Mouse (Mus musculus): ENCODE results near the gene Sec16a. TPM values are rescaled to one million over a fixed set of nuclear protein-coding genes. Genes with fewer than 3 reads are reported as not detected.
A peak's percentile ranks its signal among the peaks of the same experiment; 100 is the strongest.

Sec16a gene
- polyA plus RNA-seq, 1 experiment from 2014 or later, result 19.4 TPM

GRCm38 (mm10) chr2:26401023-26401422, 44.0 kb downstream of the Sec16a start:
- Histone ChIP-seq H3K27ac (replicated peaks in 1 of 2; ENCODE audit: control insufficient read depth in 1 of 2, insufficient read depth in 1 of 2, low read depth in 2 of 2, low read length in 2 of 2) (no peak overlapping the region), H3K4me1 (ENCODE audit: control insufficient read depth in 2 of 2, insufficient read depth in 2 of 2, low read length in 2 of 2) (peaks cover 0 to 4% of the 10 kb centered on the region in 2 experiments; a peak in 2 of 4 replicates), H3K9ac (ENCODE audit: low read length) (no peak overlapping the region), H3K4me2 (ENCODE audit: low read length) (no peak overlapping the region), H3K27me3 (ENCODE audit: control insufficient read depth, insufficient read depth, low read length) (no peaks in the 10 kb centered on the region), H3K9me3 (ENCODE audit: control insufficient read depth, low read length) (no peaks in the 10 kb centered on the region), H3K4me3 (ENCODE audit: control insufficient read depth in 1 of 2, insufficient read depth in 1 of 2, low read depth in 1 of 2, low read length in 2 of 2) (no peak overlapping the region), H3K36me3 (ENCODE audit: control insufficient read depth, insufficient read depth, low read length) (peaks cover 62% of the 10 kb centered on the region)
- whole genome bisulfite sequencing, result 85% methylated on average over 4 of the region's 4 CpGs
- ATAC-seq (ENCODE audit: insufficient number of reproducible peaks, insufficient read depth, low FRiP score, low read depth), result no peak

- ATAC-seq (ENCODE audit: insufficient number of reproducible peaks, insufficient read depth, low FRiP score, low read depth), result no peak
- 88% methylated on average over 5 of the region's 5 CpGs for WGBS
- no peak overlapping the region for H3K4me3 ChIP-seq (ENCODE audit: control insufficient read depth in 1 of 2, insufficient read depth in 1 of 2, low read depth in 1 of 2, low read length in 2 of 2)
- no peak overlapping the region for H3K27ac ChIP-seq (replicated peaks in 1 of 2; ENCODE audit: control insufficient read depth in 1 of 2, insufficient read depth in 1 of 2, low read depth in 2 of 2, low read length in 2 of 2)
- no peaks in the 10 kb centered on the region for H3K4me1 ChIP-seq (ENCODE audit: control insufficient read depth in 2 of 2, insufficient read depth in 2 of 2, low read length in 2 of 2)
- H3K27me3 ChIP-seq (ENCODE audit: control insufficient read depth, insufficient read depth, low read length), result no peaks in the 10 kb centered on the region
- H3K36me3 ChIP-seq (ENCODE audit: control insufficient read depth, insufficient read depth, low read length), result peaks cover 69% of the 10 kb centered on the region
- no peaks in the 10 kb centered on the region for H3K9me3 ChIP-seq (ENCODE audit: control insufficient read depth, low read length)
- H3K9ac ChIP-seq (ENCODE audit: low read length), result no peak overlapping the region
- no peak overlapping the region for H3K4me2 ChIP-seq (ENCODE audit: low read length)
Measured at GRCm38 (mm10) chr2:26400296-26400695, 44.7 kb downstream of the Sec16a start.

GRCm38 (mm10) chr2:26399647-26400046, 45.4 kb downstream of the Sec16a start:
- no peaks in the 10 kb centered on the region for H3K4me1 ChIP-seq (ENCODE audit: control insufficient read depth in 2 of 2, insufficient read depth in 2 of 2, low read length in 2 of 2)
- no peaks in the 10 kb centered on the region for H3K9me3 ChIP-seq (ENCODE audit: control insufficient read depth, low read length)
- WGBS, result 68% methylated on average over 5 of the region's 5 CpGs
- peaks cover 76% of the 10 kb centered on the region for H3K36me3 ChIP-seq (ENCODE audit: control insufficient read depth, insufficient read depth, low read length)
- H3K9ac ChIP-seq (ENCODE audit: low read length), result no peak overlapping the region
- no peak overlapping the region for H3K27ac ChIP-seq (replicated peaks in 1 of 2; ENCODE audit: control insufficient read depth in 1 of 2, insufficient read depth in 1 of 2, low read depth in 2 of 2, low read length in 2 of 2)
- H3K4me2 ChIP-seq (ENCODE audit: low read length), result no peak overlapping the region
- H3K27me3 ChIP-seq (ENCODE audit: control insufficient read depth, insufficient read depth, low read length), result no peaks in the 10 kb centered on the region
- H3K4me3 ChIP-seq (ENCODE audit: control insufficient read depth in 1 of 2, insufficient read depth in 1 of 2, low read depth in 1 of 2, low read length in 2 of 2), result no peak overlapping the region
- no peak for ATAC-seq (ENCODE audit: insufficient number of reproducible peaks, insufficient read depth, low FRiP score, low read depth)

GRCm38 (mm10) chr2:26398978-26399377, 46.0 kb downstream of the Sec16a start:
- no peak overlapping the region for H3K4me2 ChIP-seq (ENCODE audit: low read length)
- ATAC-seq (ENCODE audit: insufficient number of reproducible peaks, insufficient read depth, low FRiP score, low read depth), result no peak
- 81% methylated on average over 8 of the region's 8 CpGs for WGBS

GRCm38 (mm10) chr2:26391617-26392016, 53.4 kb downstream of the Sec16a start:
- H3K36me3 ChIP-seq (ENCODE audit: control insufficient read depth, insufficient read depth, low read length), result peaks cover 75% of the 10 kb centered on the region
- no peak for ATAC-seq (ENCODE audit: insufficient number of reproducible peaks, insufficient read depth, low FRiP score, low read depth)
- WGBS, result 89% methylated on average over 6 of the region's 6 CpGs
- H3K27me3 ChIP-seq (ENCODE audit: control insufficient read depth, insufficient read depth, low read length), result no peaks in the 10 kb centered on the region
- no peak overlapping the region for H3K9ac ChIP-seq (ENCODE audit: low read length)
- no peaks in the 10 kb centered on the region for H3K9me3 ChIP-seq (ENCODE audit: control insufficient read depth, low read length)
- no peak overlapping the region for H3K27ac ChIP-seq (replicated peaks in 1 of 2; ENCODE audit: control insufficient read depth in 1 of 2, insufficient read depth in 1 of 2, low read depth in 2 of 2, low read length in 2 of 2)
- H3K4me1 ChIP-seq (ENCODE audit: control insufficient read depth in 2 of 2, insufficient read depth in 2 of 2, low read length in 2 of 2), result peaks cover 5 to 15% of the 10 kb centered on the region in 2 experiments
- H3K4me3 ChIP-seq (ENCODE audit: control insufficient read depth in 1 of 2, insufficient read depth in 1 of 2, low read depth in 1 of 2, low read length in 2 of 2), result no peak overlapping the region
- no peak overlapping the region for H3K4me2 ChIP-seq (ENCODE audit: low read length)

More at GRCm38 (mm10) chr2:26398978-26399377, 46.0 kb downstream of the Sec16a start:
- no peak overlapping the region for H3K9ac ChIP-seq (ENCODE audit: low read length)
- no peak overlapping the region for H3K4me3 ChIP-seq (ENCODE audit: control insufficient read depth in 1 of 2, insufficient read depth in 1 of 2, low read depth in 1 of 2, low read length in 2 of 2)
- no peaks in the 10 kb centered on the region for H3K4me1 ChIP-seq (ENCODE audit: control insufficient read depth in 2 of 2, insufficient read depth in 2 of 2, low read length in 2 of 2)
- no peaks in the 10 kb centered on the region for H3K9me3 ChIP-seq (ENCODE audit: control insufficient read depth, low read length)
- H3K27me3 ChIP-seq (ENCODE audit: control insufficient read depth, insufficient read depth, low read length), result no peaks in the 10 kb centered on the region
- peaks cover 83% of the 10 kb centered on the region for H3K36me3 ChIP-seq (ENCODE audit: control insufficient read depth, insufficient read depth, low read length)
- no peak overlapping the region for H3K27ac ChIP-seq (replicated peaks in 1 of 2; ENCODE audit: control insufficient read depth in 1 of 2, insufficient read depth in 1 of 2, low read depth in 2 of 2, low read length in 2 of 2)

- H3K27ac ChIP-seq (replicated peaks in 1 of 2; ENCODE audit: control insufficient read depth in 1 of 2, insufficient read depth in 1 of 2, low read depth in 2 of 2, low read length in 2 of 2), result no peak overlapping the region
- 89% methylated on average over 3 of the region's 3 CpGs for WGBS
- peaks cover 75% of the 10 kb centered on the region for H3K36me3 ChIP-seq (ENCODE audit: control insufficient read depth, insufficient read depth, low read length)
- no peak for ATAC-seq (ENCODE audit: insufficient number of reproducible peaks, insufficient read depth, low FRiP score, low read depth)
- H3K4me2 ChIP-seq (ENCODE audit: low read length), result no peak overlapping the region
- no peaks in the 10 kb centered on the region for H3K9me3 ChIP-seq (ENCODE audit: control insufficient read depth, low read length)
- H3K4me1 ChIP-seq (ENCODE audit: control insufficient read depth in 2 of 2, insufficient read depth in 2 of 2, low read length in 2 of 2), result peaks cover 5 to 15% of the 10 kb centered on the region in 2 experiments
- no peak overlapping the region for H3K9ac ChIP-seq (ENCODE audit: low read length)
- no peak overlapping the region for H3K4me3 ChIP-seq (ENCODE audit: control insufficient read depth in 1 of 2, insufficient read depth in 1 of 2, low read depth in 1 of 2, low read length in 2 of 2)
- H3K27me3 ChIP-seq (ENCODE audit: control insufficient read depth, insufficient read depth, low read length), result no peaks in the 10 kb centered on the region
Measured at GRCm38 (mm10) chr2:26390954-26391353, 54.1 kb downstream of the Sec16a start.

- Histone ChIP-seq H3K27ac (replicated peaks in 1 of 2; ENCODE audit: control insufficient read depth in 1 of 2, insufficient read depth in 1 of 2, low read depth in 2 of 2, low read length in 2 of 2) (peak within 1 kb of the TSS; percentile 28 to 70; a peak in 3 of 4 replicates), H3K4me2 (ENCODE audit: low read length) (peak within 1 kb of the TSS; percentile 90), H3K9me3 (ENCODE audit: control insufficient read depth, low read length) (no peaks in the 10 kb centered on the region), H3K36me3 (ENCODE audit: control insufficient read depth, insufficient read depth, low read length) (peaks cover 75% of the 10 kb centered on the region), H3K27me3 (ENCODE audit: control insufficient read depth, insufficient read depth, low read length) (no peaks in the 10 kb centered on the region), H3K4me3 (ENCODE audit: control insufficient read depth in 1 of 2, insufficient read depth in 1 of 2, low read depth in 1 of 2, low read length in 2 of 2) (peak within 1 kb of the TSS; percentile 94 to 97), H3K9ac (ENCODE audit: low read length) (peak within 1 kb of the TSS; percentile 96), H3K4me1 (ENCODE audit: control insufficient read depth in 2 of 2, insufficient read depth in 2 of 2, low read length in 2 of 2) (peaks cover 5 to 15% of the 10 kb centered on the region in 2 experiments)
- ATAC-seq (ENCODE audit: insufficient number of reproducible peaks, insufficient read depth, low FRiP score, low read depth), result peak; percentile 79
- under 1% methylated on average over 53 of the region's 60 CpGs for WGBS
Measured at GRCm38 (mm10) chr2:26389154-26389690, 55.8 kb downstream of the Sec16a start, which contains the start of the genes Entr1 and Pmpca. Gene Entr1, minus strand, starts transcription at chr2:26389316. Gene Pmpca, plus strand, starts transcription at chr2:26389339.

Data from heart, embryonic 14.5 days (tissue).